Mouse (Mus musculus) cerebellum, adult (tissue): ENCODE data around the gene Hnrnpr.
A peak's percentile ranks its signal among the peaks of the same experiment; 100 is the strongest.

ENCODE experiments used
- ATAC-seq: cut with Nextera tagmentation; 2 replicates; pipeline ENCODE4 v1.9.2; 2017; ENCODE audit warnings: mild to moderate bottlenecking, moderate library complexity, mixed read lengths; ENCODE audit not compliant: insufficient number of reproducible peaks, low FRiP score, low TSS enrichment

Gene Hnrnpr

DNA sequence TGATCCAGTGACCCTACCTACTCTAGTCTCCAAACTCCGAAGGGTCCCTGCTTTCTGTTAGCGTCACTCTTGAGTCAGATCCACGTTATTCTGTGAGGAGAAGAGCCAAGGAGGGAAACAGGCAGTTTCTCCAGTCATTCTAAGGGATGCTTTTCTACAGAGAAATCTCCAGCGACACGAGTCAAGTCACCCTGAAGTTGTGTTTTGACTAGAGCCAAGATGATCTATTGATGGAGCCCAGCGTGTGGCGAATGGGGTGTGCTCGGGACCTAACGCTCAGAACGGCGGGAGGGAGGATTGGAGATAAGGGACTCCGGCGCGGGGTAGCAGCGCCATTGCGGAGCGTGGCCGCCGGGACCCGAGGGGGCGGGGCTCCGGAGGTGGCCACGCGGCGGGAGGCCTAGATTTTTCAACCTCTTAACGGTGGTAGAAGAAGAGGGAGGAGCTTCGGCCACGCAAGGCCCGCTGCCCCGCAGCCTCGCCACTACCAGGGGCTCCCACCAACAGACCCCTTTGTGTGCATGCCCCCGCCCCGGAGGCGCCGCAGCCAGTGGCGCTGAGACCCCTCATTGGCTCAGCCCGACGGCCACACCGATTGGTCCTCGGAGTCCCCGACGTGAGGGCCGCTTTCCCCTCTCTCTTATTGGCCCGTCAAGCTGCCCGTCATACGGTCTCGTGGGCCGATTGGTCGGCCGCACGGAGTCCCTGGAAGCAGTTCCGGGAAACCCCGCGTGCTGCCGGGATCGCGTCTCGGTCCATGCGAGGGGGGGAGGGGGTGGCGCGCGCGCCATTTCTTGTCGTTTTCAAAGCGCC is at the start of gene Hnrnpr:
Hnrnpr (plus strand) TSS at position 714 of the 813 bp plus-strand sequence.
- ATAC-seq = peak; percentile 100

GRCm38 (mm10) chr4:136261912-136262311 is 48.8 kb upstream of the Hnrnpr start:
- ATAC-seq = no peak

- no peak for ATAC-seq
Measured at GRCm38 (mm10) chr4:136263555-136263954, 47.2 kb upstream of the Hnrnpr start.

DNA sequence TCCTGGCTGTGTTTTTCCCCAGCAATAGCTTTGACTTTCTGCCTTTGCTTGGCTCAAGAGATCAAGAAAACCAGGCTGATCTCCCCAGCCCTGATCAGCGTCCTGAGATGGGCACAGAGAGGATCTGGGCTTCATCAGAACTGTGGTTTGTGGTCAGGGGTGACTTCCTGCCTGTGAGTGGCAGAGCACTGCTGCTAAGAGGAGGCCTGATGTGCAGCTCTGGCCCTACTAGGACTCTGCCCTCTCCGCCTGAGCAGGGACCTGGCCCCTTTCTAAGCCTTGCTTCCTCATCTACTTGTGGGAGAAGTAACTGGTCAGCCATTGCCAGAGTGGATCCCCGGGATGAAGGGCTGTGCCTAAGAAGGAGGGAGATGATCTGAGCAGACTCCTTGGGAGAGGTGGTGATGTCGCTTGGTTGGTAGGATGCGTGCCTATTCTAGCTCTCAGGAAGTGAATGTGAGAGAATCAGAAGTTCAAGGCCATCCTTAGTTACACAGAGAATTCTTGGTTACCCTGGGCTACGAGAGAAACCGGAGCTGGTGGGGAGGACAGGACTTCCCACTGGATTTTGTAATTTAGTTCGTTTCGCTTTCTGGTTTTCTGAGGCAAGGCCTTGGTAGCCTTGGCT is 43.9 kb upstream of the Hnrnpr start:
- ATAC-seq = no peak

DNA sequence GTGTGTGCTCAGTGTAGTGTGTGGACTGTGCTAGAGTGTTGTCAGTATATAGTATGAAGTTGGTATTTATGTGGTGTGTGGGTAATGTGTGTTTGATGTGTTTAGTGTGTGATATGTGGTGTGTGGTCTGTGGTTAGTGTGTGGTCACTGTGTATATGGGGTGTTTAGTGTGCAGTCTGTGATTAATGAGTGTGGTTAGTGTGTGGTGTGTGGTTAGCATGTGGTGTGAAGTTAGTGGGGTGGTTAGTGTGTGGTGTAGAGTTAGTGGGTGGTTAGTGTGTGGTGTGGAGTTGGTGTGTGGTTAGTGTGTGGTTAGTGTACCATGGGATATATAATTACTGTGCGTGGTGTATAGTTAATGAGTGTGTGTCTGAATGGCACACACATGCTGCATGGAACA is 41.8 kb upstream of the Hnrnpr start:
- ATAC-seq = no peak

DNA sequence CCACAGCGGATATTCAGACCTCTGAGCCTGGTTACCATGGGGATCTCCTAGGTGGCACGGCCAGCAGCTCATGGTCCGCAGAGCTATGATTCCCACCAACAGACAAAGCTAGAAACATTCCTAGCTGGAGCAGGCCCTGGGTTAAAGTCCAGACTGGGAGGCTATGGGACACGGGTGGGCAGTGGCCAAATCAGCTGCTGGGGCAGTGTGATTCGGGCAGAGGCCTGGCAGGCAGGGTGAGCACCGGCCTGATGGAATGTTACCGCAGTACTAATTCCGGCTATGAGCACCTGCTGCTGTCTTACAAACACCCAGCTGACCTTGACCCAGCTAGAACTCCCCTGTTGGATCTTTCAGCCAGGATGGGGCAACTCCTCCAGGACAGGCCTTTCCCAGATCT is 40.1 kb upstream of the Hnrnpr start:
- ATAC-seq = no peak

DNA sequence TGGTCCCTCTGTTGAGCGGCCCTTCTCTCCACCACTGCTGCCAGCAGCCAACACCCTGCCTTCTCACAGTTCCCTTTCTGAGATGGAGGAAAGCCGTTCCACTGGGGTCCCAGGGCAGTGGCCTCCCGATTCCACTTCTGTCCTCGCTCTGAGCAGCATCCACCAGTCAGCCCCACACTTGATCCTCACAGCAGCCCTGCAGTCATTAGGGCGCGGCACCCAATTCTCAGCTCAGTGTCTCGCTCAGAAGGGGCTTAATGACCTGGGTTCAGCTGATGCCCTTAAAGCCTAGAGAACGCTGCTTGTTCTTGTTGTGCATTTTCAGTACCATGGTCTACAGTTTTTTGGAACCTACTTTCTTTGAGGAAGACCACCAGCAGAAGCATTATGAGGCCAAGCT is 29.6 kb upstream of the Hnrnpr start:
- no peak for ATAC-seq

DNA sequence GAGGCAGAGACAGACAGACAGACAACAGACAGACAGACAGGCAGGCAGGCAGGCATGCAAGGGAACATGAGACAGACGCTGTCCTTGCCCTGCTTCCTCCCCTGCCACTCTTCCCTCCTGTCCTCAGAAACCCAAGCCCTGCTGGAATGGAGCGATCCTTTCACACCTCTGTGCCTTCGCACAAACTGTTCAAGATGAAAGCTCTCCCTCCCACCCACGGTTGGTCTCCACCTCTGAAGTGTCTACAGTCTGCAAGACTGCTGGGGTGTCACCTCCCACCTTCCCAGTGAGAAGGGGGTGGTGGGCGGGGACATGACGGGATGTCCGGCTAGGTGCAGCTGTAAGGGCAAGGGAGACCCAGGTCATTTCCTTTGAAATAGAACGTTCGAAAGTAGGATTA is 29.1 kb upstream of the Hnrnpr start:
- ATAC-seq = no peak

DNA sequence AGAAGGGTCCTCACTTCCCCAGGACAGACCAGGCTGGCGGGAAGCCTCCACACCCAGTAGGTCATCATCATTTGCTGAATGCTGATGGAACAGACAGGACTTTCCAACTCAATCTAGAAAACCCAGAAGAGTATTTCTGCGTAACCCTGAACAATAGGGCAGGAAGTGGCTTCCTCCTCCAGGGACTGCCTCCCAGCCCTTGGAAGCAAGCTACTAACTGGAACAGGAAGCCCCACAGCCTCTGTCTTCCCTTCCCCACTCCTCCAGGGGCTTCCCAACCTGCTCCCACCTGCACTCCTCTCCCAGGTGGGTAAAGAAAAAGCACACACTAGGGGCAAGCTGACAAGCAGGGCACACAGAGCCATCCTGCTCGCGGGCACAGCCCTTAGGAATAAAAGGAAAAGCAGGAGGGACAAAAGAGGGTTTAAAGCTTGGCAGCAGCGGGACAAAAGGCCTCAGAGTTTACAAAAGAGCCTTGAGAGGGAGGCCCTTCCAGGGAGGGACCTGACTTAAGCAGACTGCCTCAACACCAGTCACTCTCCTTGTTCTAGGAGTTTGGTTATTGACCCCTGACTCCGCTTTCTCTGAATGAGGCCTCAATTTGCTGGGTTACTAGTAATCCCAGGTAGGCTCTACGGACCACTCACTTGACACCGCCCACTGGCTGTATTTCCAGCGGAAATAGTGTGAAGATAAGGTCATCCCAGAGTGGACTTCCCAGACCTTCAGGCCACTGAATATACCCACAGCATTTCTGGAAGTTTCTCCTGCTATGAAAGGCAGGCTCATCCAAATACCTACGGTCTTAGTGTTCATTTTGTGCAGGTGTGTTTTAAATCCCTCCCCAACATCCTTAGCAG is 27.9 kb upstream of the Hnrnpr start:
- ATAC-seq = no peak

- no peak for ATAC-seq
Measured at GRCm38 (mm10) chr4:136283783-136284182, 27.0 kb upstream of the Hnrnpr start.

GRCm38 (mm10) chr4:136284455-136284854 is 26.3 kb upstream of the Hnrnpr start, which contains the start of gene Zfp46:
Gene Zfp46, plus strand, starts transcription at chr4:136284683.
- ATAC-seq = no peak

GRCm38 (mm10) chr4:136284891-136285290 is 25.9 kb upstream of the Hnrnpr start:
- ATAC-seq = no peak

DNA sequence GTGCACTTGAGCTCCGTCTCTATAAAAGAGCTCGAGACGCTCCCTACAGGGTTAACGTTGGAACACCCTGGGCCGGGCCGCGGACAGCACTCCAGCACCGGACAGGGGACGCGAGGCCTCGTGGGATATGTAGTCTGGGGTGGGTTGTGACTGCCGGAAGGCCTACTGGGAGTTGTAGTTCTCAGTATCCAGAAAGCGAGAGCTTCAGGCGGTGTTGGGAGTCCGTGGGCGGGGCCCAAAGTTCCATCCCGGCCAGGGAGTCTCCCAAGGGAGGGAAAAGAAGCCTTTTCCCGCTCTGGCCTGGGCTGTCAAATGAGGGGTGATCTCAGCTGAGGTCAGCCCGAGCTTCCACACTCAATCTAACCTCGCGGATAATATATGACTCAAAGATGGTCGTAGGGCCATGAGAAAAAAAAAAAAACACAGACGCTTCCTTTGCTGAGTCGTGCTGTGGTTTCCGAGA is 25.4 kb upstream of the Hnrnpr start:
- peak; percentile 98 for ATAC-seq

DNA sequence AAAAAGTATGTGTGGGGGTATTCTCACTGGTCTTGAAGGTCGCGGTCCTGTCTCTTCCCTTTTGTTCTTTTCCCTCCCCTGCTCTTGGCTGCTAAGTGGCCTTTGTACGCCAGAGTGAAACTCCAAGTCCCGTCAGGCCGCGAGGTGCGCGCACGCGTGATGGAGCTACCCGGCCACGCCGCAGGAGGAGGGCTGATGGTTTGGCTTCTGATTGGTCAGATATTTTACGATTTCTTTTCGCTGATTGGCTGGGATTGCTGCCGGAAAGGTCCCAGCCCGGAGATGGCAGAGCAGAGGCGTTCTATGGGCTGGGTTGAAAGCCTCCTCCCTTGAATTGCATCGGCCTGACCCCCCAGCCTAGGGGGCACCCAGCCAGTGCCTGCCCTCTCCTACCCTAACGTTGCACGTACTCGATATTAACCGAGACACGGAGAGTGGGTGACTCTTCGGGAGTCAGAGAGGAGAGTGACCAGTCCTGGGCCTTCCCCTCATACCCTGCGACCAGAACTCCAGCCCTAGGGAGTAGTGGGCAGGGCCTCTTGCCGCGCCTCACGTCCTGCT is 24.9 kb upstream of the Hnrnpr start:
- peak; percentile 89 for ATAC-seq

DNA sequence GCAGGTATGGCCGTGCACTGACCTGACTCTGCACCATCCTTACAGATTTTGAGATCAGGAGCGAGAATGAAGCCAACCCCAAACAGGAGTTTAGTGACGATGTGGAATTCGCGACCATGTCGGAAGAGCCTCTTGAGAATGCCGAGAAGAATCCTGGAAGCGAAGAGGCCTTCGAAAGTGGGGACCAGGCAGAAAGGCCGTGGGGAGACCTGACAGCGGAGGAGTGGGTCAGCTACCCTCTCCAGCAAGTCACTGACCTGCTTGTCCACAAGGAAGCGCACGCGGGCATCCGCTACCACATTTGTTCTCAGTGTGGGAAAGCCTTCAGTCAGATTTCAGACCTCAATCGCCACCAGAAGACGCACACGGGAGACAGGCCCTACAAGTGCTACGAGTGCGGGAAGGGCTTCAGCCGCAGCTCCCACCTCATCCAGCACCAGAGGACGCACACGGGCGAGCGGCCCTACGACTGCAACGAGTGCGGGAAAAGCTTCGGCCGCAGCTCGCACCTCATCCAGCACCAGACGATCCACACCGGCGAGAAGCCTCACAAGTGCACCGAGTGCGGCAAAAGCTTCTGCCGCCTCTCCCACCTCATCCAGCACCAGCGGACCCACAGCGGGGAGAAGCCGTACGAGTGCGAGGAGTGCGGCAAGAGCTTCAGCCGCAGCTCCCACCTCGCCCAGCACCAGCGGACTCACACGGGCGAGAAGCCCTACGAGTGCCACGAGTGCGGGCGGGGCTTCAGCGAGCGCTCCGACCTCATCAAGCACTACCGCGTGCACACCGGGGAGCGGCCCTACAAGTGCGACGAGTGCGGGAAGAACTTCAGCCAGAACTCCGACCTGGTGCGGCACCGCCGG is 20.6 kb upstream of the Hnrnpr start:
- no peak for ATAC-seq

DNA sequence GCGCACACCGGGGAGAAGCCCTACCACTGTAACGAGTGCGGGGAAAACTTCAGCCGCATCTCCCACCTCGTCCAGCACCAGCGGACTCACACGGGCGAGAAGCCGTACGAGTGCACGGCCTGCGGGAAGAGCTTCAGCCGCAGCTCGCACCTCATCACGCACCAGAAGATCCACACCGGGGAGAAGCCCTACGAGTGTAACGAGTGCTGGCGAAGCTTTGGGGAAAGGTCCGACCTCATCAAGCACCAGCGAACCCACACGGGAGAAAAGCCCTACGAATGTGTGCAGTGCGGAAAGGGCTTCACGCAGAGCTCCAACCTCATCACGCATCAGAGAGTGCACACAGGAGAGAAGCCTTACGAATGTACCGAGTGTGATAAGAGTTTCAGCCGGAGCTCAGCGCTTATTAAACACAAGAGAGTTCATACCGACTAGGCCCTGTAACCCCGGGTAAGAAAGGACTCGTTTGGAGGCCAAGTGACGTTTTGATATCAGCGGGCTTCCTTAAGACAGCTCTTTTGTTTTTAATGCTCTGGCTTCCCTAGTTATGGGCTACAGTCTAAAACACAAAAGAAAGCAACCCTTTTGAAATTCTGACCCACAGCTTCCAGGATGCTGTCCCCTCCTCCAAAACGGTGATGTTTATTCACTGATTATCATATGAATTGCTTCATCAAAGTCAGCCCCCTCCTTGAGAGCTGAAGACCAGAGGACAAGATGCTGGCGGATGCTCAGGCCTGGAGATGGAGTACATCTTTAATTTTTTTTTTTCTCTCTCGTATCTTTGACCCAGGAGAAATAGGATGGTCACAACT is 19.8 kb upstream of the Hnrnpr start:
- no peak for ATAC-seq

- ATAC-seq = no peak
Measured at GRCm38 (mm10) chr4:136291692-136292091, 19.1 kb upstream of the Hnrnpr start.

DNA sequence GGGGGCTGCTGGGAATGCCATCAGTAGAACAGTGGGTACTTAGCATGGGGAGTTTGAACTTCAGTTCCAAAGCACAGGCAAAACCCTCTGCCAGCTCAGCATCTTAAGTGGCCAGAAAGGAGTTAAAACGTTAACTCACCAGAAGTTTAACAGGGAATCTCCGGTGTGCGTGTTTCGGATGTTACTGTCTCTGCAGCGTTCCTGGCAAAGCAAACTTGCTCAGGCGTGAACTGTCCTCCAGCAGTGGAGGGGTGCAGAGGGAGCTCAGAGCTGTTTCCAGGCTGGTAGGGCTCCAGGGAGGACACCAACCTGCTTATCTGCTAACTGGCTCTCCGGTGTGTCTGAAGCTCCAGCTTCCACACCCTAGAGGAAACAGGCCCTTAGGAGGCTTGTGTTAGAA is 14.8 kb upstream of the Hnrnpr start:
- ATAC-seq = no peak

- ATAC-seq = no peak
Measured at GRCm38 (mm10) chr4:136302462-136302861, 8.3 kb upstream of the Hnrnpr start.
